Mouse (Mus musculus): Measurements from ENCODE around the gene 4921504E06Rik. TPM values are rescaled to one million over a fixed set of nuclear protein-coding genes. Genes with fewer than 3 reads are reported as not detected.

Gene 4921504E06Rik
- polyA plus RNA-seq, 1 experiment from 2014 or later = not detected

- peak within 1 kb of the TSS; percentile 60 for H3K4me2 ChIP-seq
- no peak within 1 kb of the TSS for H3K9ac ChIP-seq
- no peaks in the 10 kb centered on the region for H3K36me3 ChIP-seq
- no peak for ATAC-seq (replicated peaks; ENCODE audit: insufficient number of reproducible peaks, insufficient read depth, low FRiP score, low read depth)
- H3K27ac ChIP-seq = no peak within 1 kb of the TSS
- peak within 1 kb of the TSS; percentile 39 for H3K4me3 ChIP-seq
- H3K9me3 ChIP-seq (replicated peaks) = no peaks in the 10 kb centered on the region
- peaks cover 93% of the 10 kb centered on the region for H3K27me3 ChIP-seq
- H3K4me1 ChIP-seq (replicated peaks) = peaks cover 23% of the 10 kb centered on the region
- WGBS = under 1% methylated on average over 43 of the region's 53 CpGs
Measured at GRCm38 (mm10) chr2:19444931-19445831, 108.5 kb downstream of the 4921504E06Rik start, which contains the start of gene Ptf1a. Ptf1a (plus strand) TSS chr2:19445663.

GRCm38 (mm10) chr2:19444346-19444745 is 109.4 kb downstream of the 4921504E06Rik start:
- Histone ChIP-seq H3K9ac (no peak overlapping the region), H3K4me1 (replicated peaks) (peaks cover 23% of the 10 kb centered on the region), H3K4me3 (no peak overlapping the region), H3K9me3 (replicated peaks) (no peaks in the 10 kb centered on the region), H3K27me3 (peaks cover 88% of the 10 kb centered on the region), H3K4me2 (no peak overlapping the region), H3K27ac (no peak overlapping the region), H3K36me3 (no peaks in the 10 kb centered on the region)
- WGBS = 3% methylated on average over 9 of the region's 9 CpGs
- ATAC-seq (replicated peaks; ENCODE audit: insufficient number of reproducible peaks, insufficient read depth, low FRiP score, low read depth) = no peak

GRCm38 (mm10) chr2:19431614-19432323 is 121.9 kb downstream of the 4921504E06Rik start:
- 4% methylated on average over 41 of the region's 41 CpGs for WGBS
- H3K4me2 ChIP-seq = peak overlapping the region; percentile 15
- no peaks in the 10 kb centered on the region for H3K36me3 ChIP-seq
- H3K9ac ChIP-seq = no peak overlapping the region
- H3K27me3 ChIP-seq = peaks cover 83% of the 10 kb centered on the region
- peaks cover 15% of the 10 kb centered on the region for H3K4me1 ChIP-seq (replicated peaks)
- H3K9me3 ChIP-seq (replicated peaks) = no peaks in the 10 kb centered on the region
- no peak overlapping the region for H3K4me3 ChIP-seq
- no peak for ATAC-seq (replicated peaks; ENCODE audit: insufficient number of reproducible peaks, insufficient read depth, low FRiP score, low read depth)
- H3K27ac ChIP-seq = no peak overlapping the region

GRCm38 (mm10) chr2:19431186-19431585 is 122.5 kb downstream of the 4921504E06Rik start:
- Histone ChIP-seq H3K9me3 (replicated peaks) (no peaks in the 10 kb centered on the region), H3K9ac (no peak overlapping the region), H3K27me3 (peaks cover 88% of the 10 kb centered on the region), H3K36me3 (no peaks in the 10 kb centered on the region), H3K27ac (no peak overlapping the region), H3K4me2 (peak overlapping the region; percentile 50), H3K4me1 (replicated peaks) (peaks cover 15% of the 10 kb centered on the region), H3K4me3 (peak overlapping the region; percentile 34)
- ATAC-seq (replicated peaks; ENCODE audit: insufficient number of reproducible peaks, insufficient read depth, low FRiP score, low read depth) = no peak
- 1% methylated on average over 18 of the region's 18 CpGs for WGBS

- Histone ChIP-seq H3K9me3 (replicated peaks) (no peaks in the 10 kb centered on the region), H3K27me3 (peaks cover 85% of the 10 kb centered on the region), H3K4me3 (peak overlapping the region; percentile 34), H3K36me3 (no peaks in the 10 kb centered on the region), H3K27ac (no peak overlapping the region), H3K9ac (no peak overlapping the region), H3K4me2 (peak overlapping the region; percentile 50), H3K4me1 (replicated peaks) (peaks cover 15% of the 10 kb centered on the region)
- 1% methylated on average over 33 of the region's 33 CpGs for WGBS
- no peak for ATAC-seq (replicated peaks; ENCODE audit: insufficient number of reproducible peaks, insufficient read depth, low FRiP score, low read depth)
Measured at GRCm38 (mm10) chr2:19430746-19431145, 123.0 kb downstream of the 4921504E06Rik start.

- no peaks in the 10 kb centered on the region for H3K36me3 ChIP-seq
- H3K27ac ChIP-seq = no peak overlapping the region
- no peak overlapping the region for H3K4me3 ChIP-seq
- peaks cover 15% of the 10 kb centered on the region for H3K4me1 ChIP-seq (replicated peaks)
- WGBS = 6% methylated on average over 31 of the region's 31 CpGs
- H3K9me3 ChIP-seq (replicated peaks) = no peaks in the 10 kb centered on the region
- no peak for ATAC-seq (replicated peaks; ENCODE audit: insufficient number of reproducible peaks, insufficient read depth, low FRiP score, low read depth)
- H3K9ac ChIP-seq = no peak overlapping the region
- H3K27me3 ChIP-seq = peaks cover 85% of the 10 kb centered on the region
- H3K4me2 ChIP-seq = no peak overlapping the region
Measured at GRCm38 (mm10) chr2:19429691-19430690, 123.7 kb downstream of the 4921504E06Rik start.

GRCm38 (mm10) chr2:19429031-19429430 is 124.7 kb downstream of the 4921504E06Rik start:
- no peak overlapping the region for H3K4me2 ChIP-seq
- no peaks in the 10 kb centered on the region for H3K36me3 ChIP-seq
- WGBS = 4% methylated on average over 10 of the region's 10 CpGs
- H3K4me1 ChIP-seq (replicated peaks) = peaks cover 15% of the 10 kb centered on the region
- no peak overlapping the region for H3K9ac ChIP-seq
- no peaks in the 10 kb centered on the region for H3K9me3 ChIP-seq (replicated peaks)
- H3K4me3 ChIP-seq = no peak overlapping the region
- peaks cover 87% of the 10 kb centered on the region for H3K27me3 ChIP-seq
- H3K27ac ChIP-seq = no peak overlapping the region
- ATAC-seq (replicated peaks; ENCODE audit: insufficient number of reproducible peaks, insufficient read depth, low FRiP score, low read depth) = no peak

GRCm38 (mm10) chr2:19423086-19423485 is 130.6 kb downstream of the 4921504E06Rik start:
- WGBS = 78% methylated on average over 6 of the region's 6 CpGs
- Histone ChIP-seq H3K4me1 (replicated peaks) (no peaks in the 10 kb centered on the region), H3K27ac (no peak overlapping the region), H3K9ac (no peak overlapping the region), H3K9me3 (replicated peaks) (no peaks in the 10 kb centered on the region), H3K4me2 (no peak overlapping the region), H3K36me3 (no peaks in the 10 kb centered on the region), H3K4me3 (no peak overlapping the region), H3K27me3 (peaks cover 38% of the 10 kb centered on the region)
- no peak for ATAC-seq (replicated peaks; ENCODE audit: insufficient number of reproducible peaks, insufficient read depth, low FRiP score, low read depth)

- Histone ChIP-seq H3K9me3 (replicated peaks) (no peaks in the 10 kb centered on the region), H3K27ac (no peak overlapping the region), H3K27me3 (peaks cover 32% of the 10 kb centered on the region)
Measured at GRCm38 (mm10) chr2:19422226-19422625, 131.5 kb downstream of the 4921504E06Rik start.

GRCm38 (mm10) chr2:19419686-19420345 is 133.9 kb downstream of the 4921504E06Rik start:
- WGBS = 46% methylated on average over 1 of the region's 1 CpGs
- H3K9ac ChIP-seq = no peak overlapping the region
- H3K4me1 ChIP-seq (replicated peaks) = 0 out of 2 replicates have a peak, but pooled peaks cover 2% of the 10 kb centered on the region
- H3K9me3 ChIP-seq (replicated peaks) = no peaks in the 10 kb centered on the region
- no peak overlapping the region for H3K4me2 ChIP-seq
- no peak for ATAC-seq (replicated peaks; ENCODE audit: insufficient number of reproducible peaks, insufficient read depth, low FRiP score, low read depth)
- H3K36me3 ChIP-seq = no peaks in the 10 kb centered on the region
- no peak overlapping the region for H3K4me3 ChIP-seq
- no peak overlapping the region for H3K27ac ChIP-seq
- H3K27me3 ChIP-seq = peaks cover 19% of the 10 kb centered on the region

More at GRCm38 (mm10) chr2:19422226-19422625, 131.5 kb downstream of the 4921504E06Rik start:
- Histone ChIP-seq H3K9ac (no peak overlapping the region), H3K36me3 (no peaks in the 10 kb centered on the region), H3K4me3 (no peak overlapping the region), H3K4me1 (replicated peaks) (no peaks in the 10 kb centered on the region), H3K4me2 (no peak overlapping the region)
- no peak for ATAC-seq (replicated peaks; ENCODE audit: insufficient number of reproducible peaks, insufficient read depth, low FRiP score, low read depth)

Measured in heart, embryonic 15.5 days (tissue).